Mouse (Mus musculus) stomach, postnatal 0 days (tissue): Measurements from ENCODE around the gene Cemip2. TPM values are rescaled to one million over a fixed set of nuclear protein-coding genes. Genes with fewer than 3 reads are reported as not detected.
"Not testable (repeated sequence)": the region's sequence is repeated elsewhere in the genome, so short reads cannot be mapped to it uniquely, and the experiment has no call there.

Experiments used
- ATAC-seq: fragments of 200-750 bp; cut with Nextera tagmentation; 2 replicates; pipeline ENCODE4 v1.8.0; 2017; ENCODE audit not compliant: low FRiP score, low TSS enrichment
- DNase-seq: peaks from one replicate; pipeline ENCODE4 v3.0.0-alpha.2; 2016; ENCODE audit warnings: low spot score
- H3K27ac ChIP-seq: fragments of 300-500 bp; sonication (generic); replicated peaks from 2 replicates; pipeline ENCODE4 v1.5.1; 2014; ENCODE audit warnings: mild to moderate bottlenecking, control low read depth
- H3K27me3 ChIP-seq: fragments of 300-500 bp; sonication (generic); 2 replicates; pipeline ENCODE4 v1.6.1; 2014; ENCODE audit warnings: low read length; ENCODE audit not compliant: control insufficient read depth, insufficient read depth
- H3K36me3 ChIP-seq: fragments of 300-500 bp; sonication (generic); 2 replicates; pipeline ENCODE4 v1.6.1; 2014; ENCODE audit warnings: low read length, mixed read lengths; ENCODE audit not compliant: control insufficient read depth, insufficient read depth
- H3K4me1 ChIP-seq: fragments of 300-500 bp; sonication (generic); replicated peaks from 2 replicates; pipeline ENCODE4 v1.6.1; 2014; ENCODE audit warnings: antibody characterized with exemption; ENCODE audit not compliant: control insufficient read depth, insufficient read depth
- H3K4me2 ChIP-seq: fragments of 300-500 bp; sonication (generic); replicated peaks from 2 replicates; pipeline ENCODE4 v1.6.1; 2014; ENCODE audit warnings: low read depth, mild to moderate bottlenecking, control low read depth, moderate library complexity
- H3K4me3 ChIP-seq: fragments of 300-500 bp; sonication (generic); 2 replicates; pipeline ENCODE4 v1.5.1; 2014; ENCODE audit warnings: low read depth, low read length, control low read depth
- H3K9ac ChIP-seq: fragments of 300-500 bp; sonication (generic); 2 replicates; pipeline ENCODE4 v1.6.1; 2014; ENCODE audit warnings: mild to moderate bottlenecking, low read length, control low read depth, mixed read lengths
- H3K9me3 ChIP-seq: fragments of 300-500 bp; sonication (generic); 2 replicates; pipeline ENCODE4 v1.6.1; 2016; ENCODE audit warnings: low read length; ENCODE audit not compliant: control insufficient read depth
- CTCF ChIP-seq: IDR thresholded peaks from 2 replicates; pipeline ENCODE4 v1.5.1; 2016; ENCODE audit warnings: antibody characterized with exemption, low read depth, mild to moderate bottlenecking, moderate library complexity
- EP300 ChIP-seq: optimal IDR thresholded peaks from 2 replicates; pipeline ENCODE3; 2016; ENCODE audit warnings: antibody characterized with exemption
- WGBS: fragments of 180-500 bp; shearing (Covaris S2); extraction: QIAGEN DNeasy Blood & Tissue Kit; methylation state at CpG from one replicate; pipeline ENCODE4 v1.1.7; 2014; 5-methylcytosine and 5-hydroxymethylcytosine counted together
- polyA plus RNA-seq: library from polyadenylated mRNA; unstranded; fragments of >200 nt; fragmentation: Nextera tagmentation; extraction: Ambion mirVana; gene quantifications from 2 replicates; pipeline ENCODE4 v1.2.1, GENCODE M21; 2015

Gene Cemip2
- polyA plus RNA-seq, 1 experiment from 2014 or later, result 5.5 TPM

DNA sequence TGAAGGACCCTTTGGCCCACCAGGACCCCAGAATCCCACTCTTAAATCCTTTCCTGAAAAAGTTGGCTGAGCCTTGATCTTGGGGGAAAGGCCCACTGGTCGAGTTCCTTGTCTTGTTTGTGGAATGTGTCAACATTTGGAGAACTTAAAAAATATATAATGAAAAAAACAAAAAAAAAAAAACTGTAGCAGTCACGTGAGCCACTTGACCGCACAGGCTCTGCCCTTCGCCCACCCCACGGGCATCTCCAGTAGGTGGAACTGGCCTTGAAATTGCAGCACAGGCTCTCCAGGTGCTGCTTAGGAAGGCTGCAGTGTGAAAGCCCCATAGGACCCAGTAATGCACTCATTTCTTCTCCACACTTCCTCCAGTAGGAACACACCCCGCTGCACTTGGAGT is 82.8 kb downstream of the Cemip2 start:
- DNase-seq, result no peak
- Histone ChIP-seq H3K4me1 (no peaks in the 10 kb centered on the region), H3K27ac (no peak overlapping the region), H3K36me3 (peaks cover 6% of the 10 kb centered on the region), H3K4me3 (no peak overlapping the region), H3K27me3 (no peaks in the 10 kb centered on the region), H3K4me2 (no peak overlapping the region), H3K9ac (no peak overlapping the region), H3K9me3 (no peaks in the 10 kb centered on the region)
- WGBS, result 85% methylated on average over 6 of the region's 6 CpGs
- no peak for TF ChIP-seq EP300
- TF ChIP-seq CTCF, result no peak
- ATAC-seq, result no peak

DNA sequence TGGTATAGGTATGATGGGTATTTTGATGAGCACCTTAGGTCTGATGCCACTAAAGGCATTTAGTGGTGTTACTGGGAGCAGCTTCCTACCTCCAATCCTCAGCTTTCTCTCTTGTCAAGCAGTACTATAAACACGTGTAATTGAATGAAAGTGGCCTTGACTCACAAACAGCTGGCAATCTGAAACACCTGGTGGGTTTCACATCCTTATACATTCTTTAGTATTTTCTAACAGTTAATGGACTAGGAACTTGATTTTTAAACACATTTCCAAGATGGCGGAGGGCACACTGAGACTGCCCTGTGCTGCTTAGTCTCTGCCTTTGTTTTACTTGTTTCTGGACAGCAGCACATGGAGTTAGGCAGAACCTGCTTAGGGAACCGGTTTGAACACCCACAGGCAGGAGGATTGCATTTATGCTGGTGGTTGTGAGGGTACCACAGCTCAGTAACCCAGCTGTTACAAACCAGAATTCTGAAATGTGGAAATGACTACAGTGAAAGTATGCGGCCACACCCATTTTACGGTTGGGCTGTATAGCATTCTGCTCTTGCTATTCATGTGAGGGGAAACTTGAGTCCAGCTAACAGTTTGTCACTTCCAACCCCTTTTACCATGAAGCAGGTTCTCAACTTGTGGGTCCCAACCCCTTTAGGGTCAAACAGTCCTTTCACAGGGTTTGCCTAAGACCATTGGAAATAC is 84.3 kb downstream of the Cemip2 start:
- Histone ChIP-seq H3K27ac (no peak overlapping the region), H3K4me2 (no peak overlapping the region), H3K4me1 (no peaks in the 10 kb centered on the region), H3K27me3 (no peaks in the 10 kb centered on the region), H3K9ac (no peak overlapping the region), H3K4me3 (no peak overlapping the region), H3K36me3 (peaks cover 2% of the 10 kb centered on the region; the same call in 1 of the 2 replicates), H3K9me3 (no peaks in the 10 kb centered on the region)
- 77% methylated on average over 5 of the region's 5 CpGs for WGBS
- ATAC-seq (no peak), DNase-seq (no peak)
- no peak for TF ChIP-seq CTCF
- no peak for TF ChIP-seq EP300

DNA sequence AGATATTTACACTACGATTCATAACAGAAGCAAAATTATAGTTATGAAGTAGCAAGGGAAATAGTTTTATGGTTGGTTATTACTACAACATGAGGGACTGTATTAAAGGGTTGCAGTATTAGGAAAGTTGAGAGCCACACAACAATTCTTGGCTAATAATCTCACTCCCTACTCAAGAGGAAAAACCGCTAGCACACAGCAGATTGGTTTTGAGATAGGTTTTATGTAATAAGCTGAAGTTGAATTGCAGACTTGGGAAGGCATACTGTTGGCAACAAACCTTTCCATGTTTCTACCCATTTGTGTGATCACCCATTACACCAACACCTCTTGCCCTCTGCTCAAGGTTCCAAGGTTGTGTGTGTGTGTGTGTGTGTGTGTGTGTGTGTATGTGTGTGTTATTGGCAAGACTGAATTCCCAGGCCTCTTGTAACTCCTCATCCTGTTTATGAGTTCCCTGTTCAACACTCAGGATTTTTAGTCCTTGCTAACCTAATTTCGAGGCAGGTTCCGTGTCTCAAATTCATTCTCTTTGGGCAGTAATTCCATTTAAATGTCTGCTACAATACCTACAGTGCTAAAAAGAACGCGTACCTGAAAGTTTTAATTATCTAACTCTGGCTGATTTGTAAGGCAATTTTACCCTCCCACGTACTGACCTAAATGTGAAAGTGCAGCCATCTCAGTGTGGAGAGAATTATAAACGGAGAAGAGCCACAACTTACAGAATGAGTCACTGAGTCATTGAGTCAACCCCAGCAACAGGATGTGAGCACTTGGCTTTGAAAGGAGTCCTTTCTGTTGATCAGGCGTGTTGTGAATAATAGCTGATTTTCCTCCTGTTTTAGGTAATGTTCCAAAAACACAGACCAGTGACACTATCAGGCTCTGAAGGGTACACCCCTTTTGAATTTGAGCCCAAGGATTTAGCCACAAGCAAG is 85.1 kb downstream of the Cemip2 start:
- Histone ChIP-seq H3K27me3 (no peaks in the 10 kb centered on the region), H3K9me3 (no peaks in the 10 kb centered on the region), H3K9ac (no peak overlapping the region), H3K36me3 (no peaks in the 10 kb centered on the region), H3K27ac (no peak overlapping the region), H3K4me1 (no peaks in the 10 kb centered on the region), H3K4me3 (no peak overlapping the region), H3K4me2 (no peak overlapping the region)
- TF ChIP-seq EP300 (no peak), CTCF (no peak)
- WGBS, result 81% methylated on average over 9 of the region's 9 CpGs
- ATAC-seq (no peak), DNase-seq (no peak)

DNA sequence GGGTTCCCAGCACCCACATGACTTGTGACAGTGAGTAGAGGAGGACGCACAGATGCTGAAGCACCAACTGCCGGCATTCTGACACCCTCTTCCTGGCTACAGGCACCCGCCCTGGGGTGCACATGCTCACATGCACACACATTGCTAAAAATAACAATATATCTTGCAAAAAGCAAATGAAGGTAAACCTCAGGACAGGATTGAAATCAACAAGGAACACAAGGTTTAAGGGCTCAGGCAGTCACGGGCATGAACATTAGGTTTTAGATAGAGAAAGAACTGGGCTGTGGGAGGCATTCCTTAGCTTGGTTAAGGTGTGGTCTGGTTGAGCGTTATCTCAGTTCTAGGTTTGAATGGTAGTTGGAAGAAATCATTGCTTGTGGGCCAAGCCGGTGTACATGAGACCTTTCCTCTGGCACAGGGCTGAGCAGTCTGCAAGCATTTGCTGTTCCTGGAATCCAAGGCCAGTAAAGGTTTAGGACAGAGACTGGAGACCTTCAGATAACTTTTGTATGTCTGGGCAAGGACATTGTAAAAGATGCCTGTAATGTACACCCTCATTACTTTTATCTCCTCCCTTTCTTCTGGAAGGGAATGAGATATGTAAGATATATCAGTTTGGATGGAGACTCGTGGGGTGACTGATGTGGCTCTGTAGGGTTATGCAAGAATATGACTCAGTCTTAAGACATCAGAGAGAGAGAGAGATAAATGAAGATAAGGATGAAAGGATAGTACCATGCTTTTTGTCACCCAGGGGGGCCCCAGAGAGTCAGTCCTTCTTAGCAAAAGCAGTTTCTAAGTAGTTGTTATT is 87.3 kb downstream of the Cemip2 start:
- H3K9ac ChIP-seq, result no peak overlapping the region
- H3K27me3 ChIP-seq, result no peaks in the 10 kb centered on the region
- no peaks in the 10 kb centered on the region for H3K4me1 ChIP-seq
- no peak overlapping the region for H3K4me3 ChIP-seq
- H3K4me2 ChIP-seq, result no peak overlapping the region
- 70% methylated on average over 7 of the region's 7 CpGs for WGBS
- DNase-seq, result no peak
- TF ChIP-seq CTCF (no peak), EP300 (no peak)
- no peak overlapping the region for H3K27ac ChIP-seq
- H3K36me3 ChIP-seq, result no peaks in the 10 kb centered on the region
- no peak for ATAC-seq
- H3K9me3 ChIP-seq, result no peaks in the 10 kb centered on the region

DNA sequence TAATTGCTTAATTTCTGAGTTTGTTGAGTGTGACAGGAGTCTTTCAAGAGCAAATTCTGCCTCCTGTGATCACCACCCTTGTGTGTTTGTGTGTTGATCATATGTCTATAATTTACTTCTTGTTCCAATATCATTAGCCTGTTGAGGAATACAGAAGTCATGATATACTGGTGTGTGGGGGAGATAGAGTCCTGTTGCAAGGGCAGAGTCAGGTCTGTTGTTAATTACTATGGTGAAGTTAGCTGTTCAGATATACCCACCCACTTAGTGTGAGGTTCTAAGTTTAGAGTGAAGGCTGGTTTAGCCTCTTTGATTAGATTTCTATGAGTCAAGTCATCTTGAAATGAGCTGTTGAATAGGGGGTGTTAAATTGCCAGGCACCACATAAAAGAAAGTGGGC is 88.0 kb downstream of the Cemip2 start:
- no peaks in the 10 kb centered on the region for H3K4me1 ChIP-seq
- H3K4me2 ChIP-seq, result no peak overlapping the region
- H3K27ac ChIP-seq, result no peak overlapping the region
- no peaks in the 10 kb centered on the region for H3K27me3 ChIP-seq
- H3K4me3 ChIP-seq, result no peak overlapping the region
- no peak for TF ChIP-seq EP300
- no peak for TF ChIP-seq CTCF
- no peaks in the 10 kb centered on the region for H3K9me3 ChIP-seq
- ATAC-seq, result no peak
- DNase-seq, result no peak
- no peaks in the 10 kb centered on the region for H3K36me3 ChIP-seq
- H3K9ac ChIP-seq, result no peak overlapping the region

DNA sequence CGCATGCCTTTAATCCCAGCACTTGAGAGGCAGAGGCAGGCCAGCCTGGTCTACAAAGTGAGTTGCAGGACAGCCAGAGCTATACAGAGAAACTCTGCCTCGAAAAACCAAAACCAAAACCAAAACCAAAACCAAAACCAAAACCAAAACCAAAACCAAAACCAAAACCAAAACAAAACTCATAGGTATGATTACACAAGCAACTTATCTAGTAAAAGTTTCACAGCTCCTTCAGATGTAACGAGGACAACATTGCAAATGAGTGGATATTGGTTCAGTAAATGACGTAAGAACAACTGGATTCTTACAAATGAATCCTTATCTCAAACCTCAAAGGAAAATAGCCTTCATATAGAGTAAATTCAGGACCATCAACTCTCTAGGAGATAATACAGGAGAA is 88.6 kb downstream of the Cemip2 start:
- not testable (repeated sequence) for H3K36me3 ChIP-seq, H3K4me3 ChIP-seq, H3K9me3 ChIP-seq, H3K27me3 ChIP-seq, ATAC-seq, DNase-seq, H3K4me2 ChIP-seq, H3K27ac ChIP-seq, H3K9ac ChIP-seq, H3K4me1 ChIP-seq
- whole genome bisulfite sequencing, result 93% methylated on average over 4 of the region's 4 CpGs
